Mouse (Mus musculus) MEL (cell line): Measurements from ENCODE around the gene Acvr2b. TPM values are rescaled to one million over a fixed set of nuclear protein-coding genes. Genes with fewer than 3 reads are reported as not detected.

Experiments used
- DNase-seq: peaks from one replicate; pipeline ENCODE4 v3.0.0; 2011; ENCODE audit warnings: low read depth, low spot score
- H3K27ac ChIP-seq: 2 replicates; pipeline ENCODE4 v1.5.1; 2012; ENCODE audit warnings: low read depth, mild to moderate bottlenecking, control low read depth, low read length, moderate library complexity; ENCODE audit not compliant: control insufficient read depth
- H3K27me3 ChIP-seq, 2 experiments: fragments of 150-350 bp in 1 of 2; sonication (generic) in 1 of 2; 2 replicates each; pipeline ENCODE4 v1.6.1; 2012; ENCODE audit warnings: low read length in 2 of 2, mild to moderate bottlenecking in 2 of 2, improper control_type of control experiment in 1 of 2, moderate library complexity in 1 of 2; ENCODE audit not compliant: insufficient read depth in 2 of 2, control insufficient read depth in 1 of 2
- H3K36me3 ChIP-seq, 2 experiments: 2 replicates each; pipeline ENCODE4 v1.6.1; 2012 to 2014; ENCODE audit warnings: low read length in 2 of 2, improper control_type of control experiment in 1 of 2, inconsistent platforms in 1 of 2, mild to moderate bottlenecking in 1 of 2; ENCODE audit not compliant: insufficient read depth in 2 of 2, control insufficient read depth in 1 of 2
- H3K4me1 ChIP-seq, 2 experiments: fragments of 150-350 bp in 1 of 2; sonication (generic) in 1 of 2; 2 replicates each; pipeline ENCODE4 v1.6.1; 2012; ENCODE audit warnings: low read length in 2 of 2, improper control_type of control experiment in 1 of 2, mild to moderate bottlenecking in 1 of 2; ENCODE audit not compliant: insufficient read depth in 2 of 2, control insufficient read depth in 1 of 2
- H3K4me3 ChIP-seq, 2 experiments: fragments of 150-350 bp in 1 of 2; sonication (generic) in 1 of 2; 2 replicates each; pipeline ENCODE4 v1.5.1; 2012; ENCODE audit warnings: low read depth in 2 of 2, low read length in 2 of 2, mild to moderate bottlenecking in 2 of 2, moderate library complexity in 2 of 2, control low read depth in 1 of 2, improper control_type of control experiment in 1 of 2; ENCODE audit not compliant: control insufficient read depth in 1 of 2, insufficient read depth in 1 of 2
- H3K79me2 ChIP-seq: 2 replicates; pipeline ENCODE4 v1.6.1; 2012; ENCODE audit warnings: mild to moderate bottlenecking, low read length, moderate library complexity; ENCODE audit not compliant: control insufficient read depth, poor library complexity, insufficient read depth
- H3K9ac ChIP-seq: 2 replicates; pipeline ENCODE4 v1.6.1; 2012; ENCODE audit warnings: low read depth, mild to moderate bottlenecking, control low read depth, low read length, moderate library complexity; ENCODE audit not compliant: control insufficient read depth, poor library complexity, severe bottlenecking
- H3K9me3 ChIP-seq: fragments of 150-350 bp; sonication (generic); replicated peaks from 2 replicates; pipeline ENCODE4 v1.6.1; 2012; ENCODE audit warnings: mild to moderate bottlenecking, low read length, improper control_type of control experiment, moderate library complexity; ENCODE audit not compliant: insufficient read depth
- BHLHE40 ChIP-seq: IDR thresholded peaks from 2 replicates; pipeline ENCODE4 v1.6.1; 2012; ENCODE audit warnings: low read depth, mild to moderate bottlenecking, inconsistent platforms, low read length, improper control_type of control experiment, borderline replicate concordance
- CHD1 ChIP-seq: IDR thresholded peaks from 2 replicates; pipeline ENCODE4 v1.6.1; 2012; ENCODE audit warnings: low read depth, mild to moderate bottlenecking, inconsistent platforms, low read length, improper control_type of control experiment
- CHD2 ChIP-seq: IDR thresholded peaks from 2 replicates; pipeline ENCODE4 v1.6.1; 2011; ENCODE audit warnings: low read length, improper control_type of control experiment
- CTCF ChIP-seq, 3 experiments: IDR thresholded peaks in 2 of 3; conservative IDR thresholded peaks in 1 of 3; 2 replicates each; pipeline ENCODE4 v1.5.1; 2011 to 2012; ENCODE audit warnings: low read length in 3 of 3, low read depth in 2 of 3, mild to moderate bottlenecking in 2 of 3, improper control_type of control experiment in 1 of 3, inconsistent platforms in 1 of 3, mixed read lengths in 1 of 3, moderate library complexity in 1 of 3; ENCODE audit not compliant: control insufficient read depth in 1 of 3, insufficient read depth in 1 of 3, poor library complexity in 1 of 3, severe bottlenecking in 1 of 3
- E2F4 ChIP-seq: IDR thresholded peaks from 2 replicates; pipeline ENCODE4 v1.6.1; 2011; ENCODE audit warnings: low read depth, low read length, improper control_type of control experiment, borderline replicate concordance
- ELF1 ChIP-seq: IDR thresholded peaks from 2 replicates; pipeline ENCODE4 v1.6.1; 2014; ENCODE audit warnings: low read depth, mild to moderate bottlenecking, inconsistent platforms, low read length, improper control_type of control experiment, moderate library complexity
- EP300 ChIP-seq, 2 experiments: IDR thresholded peaks; 2 replicates each; pipeline ENCODE4 v1.6.1; 2011; ENCODE audit warnings: improper control_type of control experiment in 2 of 2, low read length in 2 of 2, low read depth in 1 of 2, mild to moderate bottlenecking in 1 of 2
- ETS1 ChIP-seq: IDR thresholded peaks from 2 replicates; pipeline ENCODE4 v1.6.1; 2012; ENCODE audit warnings: low read depth, mild to moderate bottlenecking, inconsistent platforms, low read length, improper control_type of control experiment, moderate library complexity
- GABPA ChIP-seq: IDR thresholded peaks from 2 replicates; pipeline ENCODE4 v1.6.1; 2012; ENCODE audit warnings: low read depth, mild to moderate bottlenecking, inconsistent platforms, low read length, improper control_type of control experiment, moderate library complexity
- HCFC1 ChIP-seq: IDR thresholded peaks from 2 replicates; pipeline ENCODE4 v1.6.1; 2012; ENCODE audit warnings: low read depth, mild to moderate bottlenecking, inconsistent platforms, low read length, improper control_type of control experiment, moderate library complexity
- KAT2A ChIP-seq: conservative IDR thresholded peaks from 2 replicates; pipeline ENCODE4 v1.6.1; 2012; ENCODE audit warnings: low read depth, low read length, improper control_type of control experiment, inconsistent platforms
- MAFK ChIP-seq: IDR thresholded peaks from 2 replicates; pipeline ENCODE4 v1.6.1; 2011; ENCODE audit warnings: low read depth, mild to moderate bottlenecking, low read length, improper control_type of control experiment, borderline replicate concordance
- MAZ ChIP-seq: IDR thresholded peaks from 2 replicates; pipeline ENCODE4 v1.6.1; 2012; ENCODE audit warnings: low read depth, mild to moderate bottlenecking, inconsistent platforms, low read length, improper control_type of control experiment
- MEF2A ChIP-seq: IDR thresholded peaks from 2 replicates; pipeline ENCODE4 v1.6.1; 2014; ENCODE audit warnings: low read depth, mild to moderate bottlenecking, inconsistent platforms, low read length, improper control_type of control experiment; ENCODE audit not compliant: poor library complexity, insufficient replicate concordance, severe bottlenecking; ENCODE audit errors: extremely low read depth
- MYB ChIP-seq: IDR thresholded peaks from 2 replicates; pipeline ENCODE4 v1.6.1; 2011; ENCODE audit warnings: mild to moderate bottlenecking, low read depth, low read length, improper control_type of control experiment
- MYC ChIP-seq: IDR thresholded peaks from 2 replicates; pipeline ENCODE4 v1.6.1; 2011; ENCODE audit warnings: low read depth, mild to moderate bottlenecking, low read length, improper control_type of control experiment, moderate library complexity
- NRF1 ChIP-seq: IDR thresholded peaks from 2 replicates; pipeline ENCODE4 v1.6.1; 2014; ENCODE audit warnings: low read depth, mild to moderate bottlenecking, inconsistent platforms, low read length, improper control_type of control experiment, moderate library complexity; ENCODE audit not compliant: poor library complexity, insufficient read depth, severe bottlenecking
- POLR2A ChIP-seq, 2 experiments: IDR thresholded peaks; 2 replicates each; pipeline ENCODE4 v1.6.1; 2011 to 2012; ENCODE audit warnings: low read length in 2 of 2, mild to moderate bottlenecking in 2 of 2, control low read depth in 1 of 2, improper control_type of control experiment in 1 of 2, low read depth in 1 of 2, moderate library complexity in 1 of 2; ENCODE audit not compliant: control insufficient read depth in 1 of 2, insufficient read depth in 1 of 2, poor library complexity in 1 of 2
- POLR2AphosphoS5 ChIP-seq: IDR thresholded peaks from 2 replicates; pipeline ENCODE4 v1.6.1; 2012; ENCODE audit warnings: low read depth, borderline replicate concordance, mild to moderate bottlenecking, inconsistent platforms, low read length, moderate library complexity, mixed read lengths
- RCOR1 ChIP-seq: IDR thresholded peaks from 2 replicates; pipeline ENCODE4 v1.6.1; 2012; ENCODE audit warnings: low read depth, mild to moderate bottlenecking, inconsistent platforms, low read length, improper control_type of control experiment
- SIN3A ChIP-seq: IDR thresholded peaks from 2 replicates; pipeline ENCODE4 v1.6.1; 2012; ENCODE audit warnings: low read length, improper control_type of control experiment, inconsistent platforms
- TAL1 ChIP-seq: IDR thresholded peaks from 2 replicates; pipeline ENCODE4 v1.6.1; 2012; ENCODE audit warnings: mild to moderate bottlenecking, inconsistent platforms, low read length, moderate library complexity, mixed read lengths
- TBP ChIP-seq: IDR thresholded peaks from 2 replicates; pipeline ENCODE4 v1.8.0; 2011; ENCODE audit warnings: low read depth, low read length, improper control_type of control experiment
- USF1 ChIP-seq: IDR thresholded peaks from 2 replicates; pipeline ENCODE4 v1.6.1; 2014; ENCODE audit warnings: low read depth, mild to moderate bottlenecking, inconsistent platforms, low read length, improper control_type of control experiment, moderate library complexity
- USF2 ChIP-seq, 2 experiments: IDR thresholded peaks; 2 replicates each; pipeline ENCODE4 v1.6.1; 2011 to 2012; ENCODE audit warnings: improper control_type of control experiment in 2 of 2, low read length in 2 of 2, borderline replicate concordance in 1 of 2, inconsistent platforms in 1 of 2, low read depth in 1 of 2, mild to moderate bottlenecking in 1 of 2; ENCODE audit not compliant: insufficient read depth in 1 of 2
- ZKSCAN1 ChIP-seq: IDR thresholded peaks from 2 replicates; pipeline ENCODE4 v1.6.1; 2012; ENCODE audit warnings: low read depth, mild to moderate bottlenecking, inconsistent platforms, low read length, improper control_type of control experiment, moderate library complexity
- ZMIZ1 ChIP-seq: IDR thresholded peaks from 2 replicates; pipeline ENCODE4 v1.6.1; 2012; ENCODE audit warnings: low read depth, mild to moderate bottlenecking, inconsistent platforms, low read length, improper control_type of control experiment, moderate library complexity
- polyA plus RNA-seq, 2 experiments: library from polyadenylated mRNA; stranded (reverse) in 1 of 2; unstranded in 1 of 2; fragments of >175 nt in 1 of 2; fragments of >200 nt in 1 of 2; gene quantifications; 2 replicates each; pipeline versions ENCODE4 v1.2.1 to v1.2.4; 2012; ENCODE audit warnings: low replicate concordance in 2 of 2, low read depth in 1 of 2; ENCODE audit not compliant: insufficient read length in 2 of 2, insufficient read depth in 1 of 2, missing spikeins in 1 of 2
- total RNA-seq: library from RNA; depleted of rRNA; stranded (reverse); fragments of 300-350 nt; gene quantifications from 2 replicates; pipeline ENCODE4 v1.2.3, GENCODE M21; 2012

The Acvr2b gene
- total and polyA plus RNA-seq, 3 experiments, result 0.81 to 1.9 TPM; not detected in 1

DNA sequence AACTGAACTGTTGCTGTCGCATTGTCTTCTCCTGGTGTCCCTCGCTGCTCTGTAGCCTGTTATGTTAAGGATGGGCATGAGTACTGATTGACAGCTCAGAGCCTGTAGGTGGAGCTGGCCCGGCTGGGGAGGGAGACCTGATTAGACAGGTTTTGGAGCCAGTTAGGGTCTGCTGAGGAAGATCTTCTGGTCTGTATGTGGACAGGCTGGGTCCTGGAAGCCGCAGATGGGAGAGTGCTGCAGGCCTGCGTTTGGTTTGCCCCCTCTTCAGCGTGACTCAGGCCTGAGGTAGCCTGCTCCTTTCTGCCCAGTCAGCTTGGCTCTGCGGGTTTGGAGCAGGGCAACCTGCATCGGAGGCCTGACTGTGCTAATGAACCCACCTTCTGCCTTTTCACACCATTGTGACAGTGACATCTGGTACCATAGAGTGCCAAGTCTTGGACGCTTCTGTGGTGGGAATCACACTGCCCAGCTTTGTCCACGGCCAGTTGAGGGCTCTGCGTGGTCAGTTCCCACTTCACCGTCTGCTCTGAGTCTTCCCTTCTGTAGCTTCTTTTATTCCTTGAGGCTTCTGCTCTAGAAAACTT lies 18.0 kb downstream of the Acvr2b start:
- no peak for TF ChIP-seq ELF1
- TF ChIP-seq HCFC1, result no peak
- no peak for TF ChIP-seq TAL1
- no peak for TF ChIP-seq MAFK
- no peak for TF ChIP-seq ZKSCAN1
- TF ChIP-seq POLR2AphosphoS5, result no peak
- no peak for TF ChIP-seq ETS1
- no peak for TF ChIP-seq KAT2A
- TF ChIP-seq TBP, result no peak
- no peak for TF ChIP-seq MYB
- no peak for TF ChIP-seq CHD2
- no peak for TF ChIP-seq BHLHE40
- no peak for TF ChIP-seq MEF2A
- no peak for TF ChIP-seq CHD1
- TF ChIP-seq NRF1, result no peak
- no peak for TF ChIP-seq EP300 (IDR thresholded peaks at IDR 0.05; ENCODE audit: low read depth in 1 of 2, low read length in 2 of 2)
- H3K9ac ChIP-seq, result no peak overlapping the region
- no peaks in the 10 kb centered on the region for H3K36me3 ChIP-seq
- no peak overlapping the region for H3K4me3 ChIP-seq
- no peaks in the 10 kb centered on the region for H3K79me2 ChIP-seq
- no peaks in the 10 kb centered on the region for H3K4me1 ChIP-seq
- DNase-seq, result no peak
- no peaks in the 10 kb centered on the region for H3K9me3 ChIP-seq
- H3K27ac ChIP-seq, result no peak overlapping the region
- H3K27me3 ChIP-seq, result no peaks in the 10 kb centered on the region

- no peaks in the 10 kb centered on the region for H3K4me1 ChIP-seq
- no peaks in the 10 kb centered on the region for H3K79me2 ChIP-seq
- no peaks in the 10 kb centered on the region for H3K36me3 ChIP-seq
- H3K27me3 ChIP-seq, result no peaks in the 10 kb centered on the region
- no peak overlapping the region for H3K4me3 ChIP-seq
- no peak overlapping the region for H3K9ac ChIP-seq
- TF ChIP-seq USF1 (no peak), CHD1 (no peak), USF2 (IDR thresholded peaks at IDR 0.05; ENCODE audit: borderline replicate concordance in 1 of 2, insufficient read depth in 1 of 2, low read depth in 1 of 2, low read length in 2 of 2) (no peak), MYC (no peak), ZMIZ1 (no peak), SIN3A (no peak), GABPA (no peak), POLR2A (IDR thresholded peaks at IDR 0.05; ENCODE audit: control insufficient read depth in 1 of 2, insufficient read depth in 1 of 2, low read depth in 1 of 2, low read length in 2 of 2, poor library complexity in 1 of 2) (no peak), RCOR1 (no peak), MAZ (no peak), POLR2AphosphoS5 (no peak), CTCF (IDR thresholded peaks at IDR 0.05 in 2 of 3, conservative IDR thresholded peaks at IDR 0.05 in 1 of 3; ENCODE audit: control insufficient read depth in 1 of 3, insufficient read depth in 1 of 3, low read depth in 2 of 3, low read length in 3 of 3, poor library complexity in 1 of 3, severe bottlenecking in 1 of 3) (no peak), E2F4 (no peak)
- no peak overlapping the region for H3K27ac ChIP-seq
- no peaks in the 10 kb centered on the region for H3K9me3 ChIP-seq
- DNase-seq, result no peak
Measured at GRCm38 (mm10) chr9:119425217-119425975, 23.5 kb downstream of the Acvr2b start.
